ENCODE assay signal across 13 mouse cellular contexts in genomic region chr10:8233148-8233901, GRCm38 (mm10).
DNase-seq lines count a peak whose midpoint lies in the region; ATAC-seq and TF ChIP-seq lines count a peak whose summit lies in the region.
"Had no signal": no experiment of that assay in that cellular context is flagged by ENCODE, and none has a peak within 500 bp of the region (broad histone marks: within the 10 kb centered on the region; RNA-seq: fewer than 3 reads in every experiment).

No protein-coding gene starts in this region.

- TF ChIP-seq CTCF in liver, postnatal 0 days (IDR thresholded peaks at IDR 0.05; ENCODE audit: low read depth): no peak

- H3K9me3 ChIP-seq in liver, postnatal 0 days (ENCODE audit: low read length): no peaks in the 10 kb centered on the region
- H3K9me3 ChIP-seq: limb, embryonic 15.5 days had no signal

- H3K27me3 ChIP-seq in liver, postnatal 0 days (ENCODE audit: insufficient read depth, low read length): no peaks in the 10 kb centered on the region
- H3K27me3 ChIP-seq: hindbrain, embryonic 12.5 days; limb, embryonic 15.5 days; megakaryocyte, embryonic 14.5 days had no signal

- H3K9ac ChIP-seq in liver, postnatal 0 days (replicated peaks): no peak overlapping the region
- H3K9ac ChIP-seq: hindbrain, embryonic 12.5 days; limb, embryonic 15.5 days had no signal

- peak; percentile 18 for DNase-seq in gastrocnemius, adult 18-20 months (ENCODE audit: low spot score)
- no peak for DNase-seq in gastrocnemius, postnatal 14 days
- DNase-seq in liver, postnatal 0 days: no peak
- DNase-seq in liver: no peak
- DNase-seq in heart, postnatal 10 days: peak; percentile 13 to 18
- DNase-seq in skeletal muscle tissue, adult 2 months (ENCODE audit: low read depth, low spot score): peak; percentile 8
- DNase-seq in yolk sac, embryonic 10.5 days (ENCODE audit: low spot score): no peak
- DNase-seq: adrenal gland, postnatal 14 days; kidney, adult 18-20 months had no signal

- H3K4me2 ChIP-seq in liver, postnatal 0 days (ENCODE audit: low read depth, low read length): no peak overlapping the region
- H3K4me2 ChIP-seq: hindbrain, embryonic 12.5 days; limb, embryonic 15.5 days had no signal

- 77% methylated on average over 8 of the region's 8 CpGs for WGBS in liver, postnatal 0 days (ENCODE audit: insufficient replicate concordance)

- ATAC-seq in liver, postnatal 0 days: peak; percentile 38; the same call in 1 of the 2 replicates
- ATAC-seq in monocyte, adult 5-6 weeks (replicated peaks; ENCODE audit: insufficient number of reproducible peaks, low FRiP score, low TSS enrichment, poor library complexity, severe bottlenecking): no peak

- H3K4me3 ChIP-seq in liver, postnatal 0 days (ENCODE audit: low read depth, low read length): no peak overlapping the region
- H3K4me3 ChIP-seq: hindbrain, embryonic 12.5 days; limb, embryonic 15.5 days; megakaryocyte, embryonic 14.5 days had no signal

- intact Hi-C loops in gastrocnemius, postnatal 14 days (cut with DNase I; ENCODE audit: low total_unique reads): no loop called here
- intact Hi-C loops in heart, postnatal 10 days (cut with DNase I): no loop called here

- no peaks in the 10 kb centered on the region for H3K36me3 ChIP-seq in liver, postnatal 0 days (replicated peaks; ENCODE audit: insufficient read depth, low read length)
- H3K36me3 ChIP-seq: hindbrain, embryonic 12.5 days; limb, embryonic 15.5 days had no signal

- no peak for TF ChIP-seq EP300 in liver, postnatal 0 days (IDR thresholded peaks at IDR 0.05; ENCODE audit: low read depth)

- H3K4me1 ChIP-seq in liver, postnatal 0 days (ENCODE audit: insufficient read depth): peaks cover 3% of the 10 kb centered on the region; the same call in 1 of the 2 replicates
- H3K4me1 ChIP-seq: hindbrain, embryonic 12.5 days; megakaryocyte, embryonic 14.5 days had no signal

- no peak overlapping the region for H3K27ac ChIP-seq in liver, postnatal 0 days (ENCODE audit: low read depth)
- H3K27ac ChIP-seq: hindbrain, embryonic 12.5 days had no signal

Comparison
In these comparisons a context has a peak if more than half of its experiments do, and no peak if none do; other contexts are left out.
1. DNase-seq: peak in gastrocnemius, adult 18-20 months (single experiment), heart, postnatal 10 days (2 of 2) and skeletal muscle tissue, adult 2 months (single experiment); none in gastrocnemius, postnatal 14 days (single experiment), liver, postnatal 0 days (single experiment), liver (single experiment) and yolk sac, embryonic 10.5 days (single experiment).